Mouse (Mus musculus) liver, adult 2 months (tissue): ENCODE measurements at regions not wholly inside any gene's neighbourhood (a gene's known extent, or its start where the extent isn't known, plus 50 kb on each side); places are given as distances from the start of the nearest gene placed in this dataset.

ENCODE experiments used
- DNase-seq: peaks from one replicate; pipeline ENCODE4 v3.0.0-alpha.2; 2011; ENCODE audit warnings: low read depth, low spot score; ENCODE audit errors: extremely low read depth
- H3K27ac ChIP-seq: fragments of 200-500 bp; replicated peaks from 2 replicates; pipeline ENCODE4 v1.5.1; 2012; ENCODE audit warnings: low read depth, mild to moderate bottlenecking, control low read depth, inconsistent platforms, low read length; ENCODE audit not compliant: insufficient read depth
- H3K27me3 ChIP-seq: fragments of 200-500 bp; 2 replicates; pipeline ENCODE4 v1.6.1; 2012; ENCODE audit warnings: mild to moderate bottlenecking, moderate library complexity, low read length, inconsistent platforms; ENCODE audit not compliant: control insufficient read depth, insufficient read depth
- H3K36me3 ChIP-seq: fragments of 200-500 bp; 2 replicates; pipeline ENCODE4 v1.6.1; 2012; ENCODE audit warnings: low read length, inconsistent platforms; ENCODE audit not compliant: control insufficient read depth, insufficient read depth
- H3K4me1 ChIP-seq: fragments of 200-500 bp; 2 replicates; pipeline ENCODE4 v1.6.1; 2011; ENCODE audit warnings: low read length; ENCODE audit not compliant: control insufficient read depth, insufficient read depth
- H3K4me3 ChIP-seq: fragments of 200-500 bp; 2 replicates; pipeline ENCODE4 v1.5.1; 2011; ENCODE audit warnings: low read depth, mild to moderate bottlenecking, control low read depth, low read length, moderate library complexity; ENCODE audit not compliant: insufficient read depth
- H3K79me2 ChIP-seq: fragments of 200-500 bp; 2 replicates; pipeline ENCODE4 v1.6.1; 2012; ENCODE audit warnings: inconsistent platforms, mild to moderate bottlenecking, low read length, moderate library complexity; ENCODE audit not compliant: control insufficient read depth, insufficient read depth
- H3K9ac ChIP-seq: fragments of 200-500 bp; 2 replicates; pipeline ENCODE4 v1.6.1; 2012; ENCODE audit warnings: low read depth, mild to moderate bottlenecking, control low read depth, inconsistent platforms, low read length
- CTCF ChIP-seq: fragments of 200-500 bp; IDR thresholded peaks from 2 replicates; pipeline ENCODE4 v1.5.1; 2011; ENCODE audit warnings: low read depth, low read length, control low read depth
- POLR2A ChIP-seq: fragments of 200-500 bp; IDR thresholded peaks from 2 replicates; pipeline ENCODE4 v1.6.1; 2011; ENCODE audit warnings: low read length, control low read depth; ENCODE audit not compliant: insufficient read depth; ENCODE audit errors: extremely low read depth
- WGBS: fragments of 180-500 bp; shearing (Covaris S2); methylation state at CpG from one replicate; pipeline ENCODE4 v1.1.7; 2018; 5-methylcytosine and 5-hydroxymethylcytosine counted together

- H3K36me3 ChIP-seq = no peaks in the 10 kb centered on the region
- H3K27ac ChIP-seq = no peak overlapping the region
- H3K9ac ChIP-seq = no peak overlapping the region
- H3K4me3 ChIP-seq = no peak overlapping the region
- no peaks in the 10 kb centered on the region for H3K79me2 ChIP-seq
- DNase-seq = peak; percentile 45
- peaks cover 3% of the 10 kb centered on the region for H3K4me1 ChIP-seq
- H3K27me3 ChIP-seq = no peaks in the 10 kb centered on the region
- WGBS = 67% methylated on average over 3 of the region's 3 CpGs
- TF ChIP-seq POLR2A = no peak
- TF ChIP-seq CTCF = no peak
Measured at GRCm38 (mm10) chr12:85541153-85541552, 57.7 kb upstream of the Jdp2 start.

GRCm38 (mm10) chr12:85542881-85543280 lies 55.9 kb upstream of the Jdp2 start:
- no peak overlapping the region for H3K27ac ChIP-seq
- no peak overlapping the region for H3K4me3 ChIP-seq
- WGBS = 73% methylated on average over 6 of the region's 6 CpGs
- H3K9ac ChIP-seq = no peak overlapping the region
- DNase-seq = no peak
- no peaks in the 10 kb centered on the region for H3K36me3 ChIP-seq
- TF ChIP-seq CTCF (no peak), POLR2A (no peak)
- no peaks in the 10 kb centered on the region for H3K27me3 ChIP-seq
- H3K4me1 ChIP-seq = peaks cover 3% of the 10 kb centered on the region
- no peaks in the 10 kb centered on the region for H3K79me2 ChIP-seq

GRCm38 (mm10) chr12:85543520-85543919 lies 55.3 kb upstream of the Jdp2 start:
- 89% methylated on average over 9 of the region's 9 CpGs for WGBS
- Histone ChIP-seq H3K36me3 (no peaks in the 10 kb centered on the region), H3K4me3 (no peak overlapping the region), H3K4me1 (peaks cover 3% of the 10 kb centered on the region), H3K79me2 (no peaks in the 10 kb centered on the region), H3K27me3 (no peaks in the 10 kb centered on the region), H3K27ac (no peak overlapping the region), H3K9ac (no peak overlapping the region)
- no peak for TF ChIP-seq POLR2A
- no peak for DNase-seq

- Histone ChIP-seq H3K9ac (no peak overlapping the region), H3K36me3 (no peaks in the 10 kb centered on the region), H3K27ac (no peak overlapping the region), H3K4me1 (peaks cover 3% of the 10 kb centered on the region), H3K79me2 (no peaks in the 10 kb centered on the region), H3K27me3 (no peaks in the 10 kb centered on the region), H3K4me3 (no peak overlapping the region)
- WGBS = 76% methylated on average over 4 of the region's 4 CpGs
- TF ChIP-seq POLR2A = no peak
- no peak for TF ChIP-seq CTCF
- DNase-seq = no peak
Measured at GRCm38 (mm10) chr12:85544801-85545200, 54.0 kb upstream of the Jdp2 start.

- Histone ChIP-seq H3K4me3 (no peak overlapping the region), H3K27me3 (no peaks in the 10 kb centered on the region), H3K79me2 (no peaks in the 10 kb centered on the region), H3K36me3 (no peaks in the 10 kb centered on the region), H3K4me1 (peaks cover 3% of the 10 kb centered on the region), H3K9ac (no peak overlapping the region), H3K27ac (no peak overlapping the region)
- DNase-seq = no peak
- WGBS = 65% methylated on average over 10 of the region's 10 CpGs
- TF ChIP-seq POLR2A = no peak
- no peak for TF ChIP-seq CTCF
Measured at GRCm38 (mm10) chr12:85545718-85546117, 53.1 kb upstream of the Jdp2 start.

GRCm38 (mm10) chr12:85548076-85548475 lies 50.8 kb upstream of the Jdp2 start:
- TF ChIP-seq POLR2A (no peak), CTCF (no peak)

More at GRCm38 (mm10) chr12:85548076-85548475, 50.8 kb upstream of the Jdp2 start:
- DNase-seq = no peak
- Histone ChIP-seq H3K36me3 (no peaks in the 10 kb centered on the region), H3K4me1 (no peaks in the 10 kb centered on the region; the same call in 1 of the 2 replicates), H3K9ac (no peak overlapping the region), H3K4me3 (no peak overlapping the region), H3K27ac (no peak overlapping the region), H3K79me2 (no peaks in the 10 kb centered on the region), H3K27me3 (no peaks in the 10 kb centered on the region)
- 80% methylated on average over 8 of the region's 8 CpGs for WGBS
